Mouse (Mus musculus): ENCODE results near the gene Kif5a.
A peak's percentile ranks its signal among the peaks of the same experiment; 100 is the strongest.

The Kif5a gene

DNA sequence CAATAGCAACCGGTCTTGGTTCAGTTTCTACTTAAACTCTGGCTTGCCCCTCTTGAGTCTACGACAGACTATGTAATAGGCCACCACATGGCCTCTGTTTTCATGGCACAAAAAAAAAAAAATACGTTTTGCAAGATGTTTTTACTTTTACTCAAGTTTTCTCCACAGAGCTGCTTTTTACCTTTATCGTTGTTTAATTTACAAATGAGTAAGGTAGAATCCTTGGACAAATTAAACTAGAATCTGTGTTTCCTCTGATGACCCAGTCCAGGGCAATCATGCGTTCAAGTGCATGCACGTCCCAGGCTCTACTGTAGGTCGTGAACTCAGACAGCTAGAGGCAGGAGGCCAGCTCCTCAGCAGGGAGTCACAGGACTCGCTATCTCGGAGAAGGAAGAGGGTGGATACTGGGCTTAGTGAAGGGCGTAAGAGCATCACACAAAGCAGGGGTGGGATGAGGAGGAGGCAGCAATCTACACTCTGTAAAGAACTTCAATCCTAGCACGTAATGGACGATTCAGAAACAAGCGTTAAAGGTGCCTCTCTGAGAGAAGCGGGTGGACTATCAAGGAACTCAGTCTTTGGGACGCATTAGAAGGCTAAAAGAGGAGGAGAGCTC is 26.5 kb upstream of the Kif5a start:
- peak; percentile 35 for DNase-seq (ENCODE audit: extremely low spot score, low read depth, low spot score)

- DNase-seq (ENCODE audit: extremely low spot score, low read depth, low spot score), result peak; percentile 46
Measured at GRCm38 (mm10) chr10:127288800-127289572, 25.8 kb upstream of the Kif5a start, which contains the start of gene Mbd6. Gene Mbd6 (minus strand): TSS chr10:127289018.

DNA sequence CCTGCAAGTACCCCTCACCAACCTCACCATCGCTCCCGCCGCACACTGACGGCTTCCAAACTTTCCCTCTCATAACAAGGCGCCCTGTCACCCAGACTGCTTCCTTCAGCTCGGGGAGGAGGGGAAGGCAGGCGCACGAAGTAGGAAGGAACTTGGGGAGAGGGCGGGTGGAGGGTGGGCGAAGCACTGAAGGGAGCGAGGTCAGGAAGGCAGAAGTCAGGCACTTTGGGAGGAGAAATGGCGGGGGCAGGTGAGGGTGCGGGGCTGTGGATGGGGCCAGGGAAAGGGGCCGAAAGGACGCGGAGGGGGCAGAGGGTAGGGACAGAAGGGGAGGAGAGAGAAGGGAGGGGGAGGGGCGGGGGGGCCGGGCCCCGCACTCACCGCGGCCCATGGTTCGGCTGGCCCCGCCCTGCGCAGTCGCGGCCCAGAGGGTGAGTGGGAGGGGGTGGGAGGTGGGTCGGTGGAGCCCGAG is 25.2 kb upstream of the Kif5a start:
- DNase-seq (ENCODE audit: extremely low spot score, low read depth, low spot score), result no peak

DNA sequence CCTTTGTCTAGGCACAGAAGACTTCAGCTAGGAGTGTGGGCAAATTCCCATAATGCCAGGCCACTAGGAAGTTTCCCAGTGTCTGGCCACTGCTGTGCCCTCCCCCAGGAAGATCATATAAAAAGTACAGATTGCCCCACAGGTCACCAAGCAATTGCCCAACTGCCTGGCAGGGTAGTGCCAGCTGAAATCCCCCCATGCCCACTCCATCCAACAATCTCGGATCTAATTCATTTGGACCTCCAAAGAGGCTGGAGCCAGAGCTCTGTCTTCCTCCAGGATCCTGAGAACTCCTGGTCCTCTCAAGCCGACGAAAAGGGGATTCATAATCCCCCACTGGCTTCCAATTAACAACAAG is 24.8 kb upstream of the Kif5a start:
- no peak for DNase-seq (ENCODE audit: extremely low spot score, low read depth, low spot score)

GRCm38 (mm10) chr10:127287271-127287935 is 24.3 kb upstream of the Kif5a start:
- DNase-seq (ENCODE audit: extremely low spot score, low read depth, low spot score), result no peak

DNA sequence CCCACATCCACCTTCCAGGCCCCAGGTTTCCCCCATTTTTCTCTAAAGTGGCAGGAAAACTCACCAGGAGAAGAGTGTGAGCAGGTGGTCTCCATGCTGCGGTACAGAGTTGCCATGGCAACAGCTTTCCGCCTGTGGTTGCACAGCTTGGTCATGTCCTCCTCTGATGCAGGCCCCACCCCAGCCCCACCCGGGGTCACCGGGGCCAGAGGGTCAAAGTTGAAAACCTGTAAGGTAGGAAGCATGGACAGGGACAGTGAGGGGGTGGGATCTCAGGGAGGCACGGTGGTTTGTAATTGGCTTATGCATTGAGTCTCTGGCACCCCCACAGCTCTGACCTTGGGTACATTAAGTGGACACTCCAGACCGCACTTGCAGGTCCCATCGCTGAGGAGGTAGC is 23.6 kb upstream of the Kif5a start:
- DNase-seq (ENCODE audit: extremely low spot score, low read depth, low spot score), result no peak

DNA sequence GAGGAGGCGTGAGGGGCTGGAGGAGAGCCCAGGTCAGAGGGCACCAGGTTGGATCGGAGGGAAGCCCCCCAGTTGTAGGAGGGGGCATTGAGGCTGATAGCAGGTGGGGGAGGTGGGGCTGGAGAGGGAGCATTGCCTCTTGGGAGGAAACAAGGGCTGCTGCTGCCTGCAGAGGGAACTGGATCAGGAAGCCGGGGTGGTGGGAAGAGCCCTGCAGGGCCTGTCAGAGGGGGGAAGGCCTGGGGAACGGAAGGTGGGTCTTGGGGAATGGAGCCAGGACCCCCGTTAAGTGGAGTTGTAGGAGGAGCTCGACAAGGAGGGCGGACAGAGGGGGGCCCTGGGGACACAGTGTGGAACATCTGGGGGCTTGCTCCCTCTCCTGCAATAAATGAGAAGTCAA is 23.0 kb upstream of the Kif5a start:
- DNase-seq (ENCODE audit: extremely low spot score, low read depth, low spot score), result no peak

GRCm38 (mm10) chr10:127285644-127286043 is 22.5 kb upstream of the Kif5a start:
- no peak for DNase-seq (ENCODE audit: extremely low spot score, low read depth, low spot score)

GRCm38 (mm10) chr10:127284724-127285500 is 21.8 kb upstream of the Kif5a start:
- no peak for DNase-seq (ENCODE audit: extremely low spot score, low read depth, low spot score)

DNA sequence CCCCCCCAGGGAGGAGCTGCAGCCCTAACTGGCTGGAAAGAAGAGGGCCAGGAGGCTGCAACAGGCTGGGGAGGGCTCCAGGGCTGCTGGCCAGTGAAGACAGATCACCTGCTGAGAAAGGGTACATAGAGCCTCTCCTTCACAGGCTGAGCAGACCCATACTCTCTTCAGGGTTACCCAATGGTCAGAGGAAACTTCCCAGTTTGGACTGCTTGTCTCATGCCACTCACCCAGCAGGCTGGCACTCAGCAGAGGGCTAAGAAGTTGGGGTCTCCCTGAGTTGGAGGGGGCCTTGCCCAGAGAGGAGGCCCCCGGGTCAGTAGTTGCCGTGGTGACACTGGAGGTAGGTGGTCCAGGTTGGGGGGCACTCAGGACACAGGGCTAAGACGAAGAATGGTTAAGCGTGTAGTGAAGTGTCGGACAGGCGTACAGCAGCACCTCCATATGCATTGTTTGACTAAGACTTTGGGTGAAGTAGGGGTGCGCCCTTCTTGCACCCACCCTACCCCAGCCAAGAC is 21.0 kb upstream of the Kif5a start:
- DNase-seq (ENCODE audit: extremely low spot score, low read depth, low spot score), result no peak

DNA sequence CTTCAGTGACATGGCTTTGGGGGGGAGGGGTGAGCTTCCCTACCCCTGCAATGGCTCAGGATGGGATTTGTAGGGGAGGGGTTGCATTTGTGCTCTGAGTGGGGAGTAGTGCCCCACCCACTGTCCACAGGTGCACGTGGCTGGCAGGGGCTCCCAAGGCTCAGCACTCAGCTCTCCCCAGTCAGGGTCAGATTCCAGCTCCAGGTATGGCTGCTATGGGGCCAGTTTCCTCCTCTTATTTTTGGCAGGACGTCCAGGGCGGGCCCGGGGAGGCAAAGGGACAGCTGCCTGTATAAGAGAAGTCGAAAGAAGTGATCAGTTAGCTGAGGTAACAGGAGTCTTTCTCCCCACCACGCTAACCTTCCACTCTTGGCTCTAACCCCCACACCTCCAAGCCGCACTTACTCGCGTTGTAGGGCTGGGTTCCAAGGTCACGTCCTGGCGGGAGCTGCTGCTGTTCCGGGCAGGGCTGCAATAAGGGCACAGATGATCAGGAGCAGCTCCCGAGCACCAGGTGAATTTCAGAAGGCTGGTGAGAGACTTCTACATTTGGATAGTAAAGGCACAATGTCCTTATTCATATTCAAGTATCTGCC is 19.6 kb upstream of the Kif5a start:
- no peak for DNase-seq (ENCODE audit: extremely low spot score, low read depth, low spot score)

DNA sequence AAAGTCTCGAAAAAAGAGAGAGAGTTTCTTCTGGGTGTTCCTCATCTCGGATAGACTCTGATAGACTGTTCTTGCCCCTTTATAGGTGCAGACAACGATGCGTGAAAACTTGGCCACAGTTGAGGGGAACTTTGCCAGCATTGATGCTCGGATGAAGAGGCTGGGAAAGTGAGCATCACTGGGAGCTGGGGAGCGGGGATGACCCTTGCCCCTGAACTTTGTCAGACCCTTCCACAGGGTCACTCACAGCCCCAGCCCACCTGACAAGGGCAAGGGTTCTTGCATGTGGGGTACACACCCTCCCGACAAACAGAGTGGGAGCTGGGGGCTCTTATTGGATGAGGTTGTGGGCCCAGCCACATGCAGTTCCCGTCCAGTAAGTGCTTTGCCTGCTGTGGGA is 18.2 kb upstream of the Kif5a start:
- no peak for DNase-seq (ENCODE audit: extremely low spot score, low read depth, low spot score)

DNA sequence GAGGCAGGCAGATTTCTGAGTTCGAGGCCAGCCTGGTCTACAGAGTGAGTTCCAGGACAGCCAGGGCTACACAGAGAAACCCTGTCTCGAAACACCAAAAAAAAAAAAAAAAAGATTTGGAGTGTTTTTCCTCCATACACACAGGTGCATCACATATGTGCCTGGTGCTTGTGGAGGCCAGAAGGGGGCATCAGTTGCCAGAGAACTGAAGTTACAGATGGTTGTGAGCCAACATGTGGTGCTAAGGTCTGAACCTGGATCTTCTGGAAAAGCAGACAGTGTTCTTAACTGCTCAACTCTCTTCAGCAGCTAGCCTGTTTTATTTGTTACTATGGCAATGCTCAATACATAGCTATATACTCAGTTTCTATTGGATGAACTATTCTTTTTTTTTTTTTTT is 16.6 kb upstream of the Kif5a start:
- DNase-seq (ENCODE audit: extremely low spot score, low read depth, low spot score), result no peak

DNA sequence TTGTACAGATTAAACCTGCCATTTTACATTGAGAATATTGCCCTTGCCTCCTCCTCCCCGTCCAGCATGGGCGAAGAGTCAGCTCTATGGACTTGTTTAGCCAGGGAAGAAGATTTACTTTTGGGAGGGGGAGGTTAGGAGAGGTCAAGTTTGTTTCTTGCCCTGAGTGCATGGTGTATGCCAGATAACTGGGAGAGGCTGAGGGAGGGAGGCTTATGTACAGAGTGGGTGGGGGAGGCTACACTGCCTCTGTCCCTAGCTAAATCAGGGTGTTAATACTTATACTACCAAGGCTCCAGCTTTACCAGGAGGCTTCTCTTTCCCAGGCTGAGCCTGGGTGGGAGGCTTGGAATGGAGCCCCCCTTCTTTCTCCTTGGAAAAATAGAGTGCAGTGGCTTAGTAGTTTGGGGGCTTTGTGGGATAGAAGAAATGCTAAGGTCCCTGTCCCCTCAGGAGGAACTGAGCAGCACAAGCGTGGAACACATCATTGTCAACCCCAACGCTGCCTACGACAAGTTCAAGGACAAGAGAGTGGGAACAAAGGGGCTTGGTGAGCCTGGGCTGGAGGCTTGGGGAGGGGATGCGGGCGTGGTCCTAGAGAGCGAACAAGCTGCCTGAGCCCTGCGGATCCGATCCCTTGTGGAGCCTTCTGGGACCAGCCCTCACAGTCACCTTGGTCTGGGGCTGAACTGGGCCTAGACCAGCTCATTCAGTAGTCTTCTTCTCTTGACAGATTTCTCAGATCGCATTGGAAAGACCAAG is 11.3 kb upstream of the Kif5a start:
- DNase-seq (ENCODE audit: extremely low spot score, low read depth, low spot score), result no peak

- DNase-seq (ENCODE audit: extremely low spot score, low read depth, low spot score), result no peak
Measured at GRCm38 (mm10) chr10:127272371-127272770, 9.2 kb upstream of the Kif5a start.

DNA sequence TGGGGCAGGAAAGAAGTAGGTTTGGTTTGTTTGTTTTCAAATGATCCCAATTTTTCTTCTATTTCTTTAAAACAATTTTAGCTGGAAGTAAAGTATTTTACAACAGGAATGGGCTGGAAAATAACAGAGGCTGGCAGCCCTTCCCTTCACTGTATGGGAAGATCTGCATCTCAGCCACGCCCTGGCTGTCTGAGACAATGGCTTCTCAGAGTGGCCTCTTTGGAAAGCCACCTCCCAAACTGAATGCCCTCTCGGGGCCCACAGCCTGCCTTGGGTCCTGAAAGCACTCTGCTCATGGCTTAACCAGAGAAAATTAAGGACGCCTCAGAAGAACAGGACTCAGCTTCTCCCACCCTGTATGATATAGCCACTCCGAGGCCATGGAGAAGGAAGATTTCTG is 6.7 kb upstream of the Kif5a start:
- no peak for DNase-seq (ENCODE audit: extremely low spot score, low read depth, low spot score)

DNA sequence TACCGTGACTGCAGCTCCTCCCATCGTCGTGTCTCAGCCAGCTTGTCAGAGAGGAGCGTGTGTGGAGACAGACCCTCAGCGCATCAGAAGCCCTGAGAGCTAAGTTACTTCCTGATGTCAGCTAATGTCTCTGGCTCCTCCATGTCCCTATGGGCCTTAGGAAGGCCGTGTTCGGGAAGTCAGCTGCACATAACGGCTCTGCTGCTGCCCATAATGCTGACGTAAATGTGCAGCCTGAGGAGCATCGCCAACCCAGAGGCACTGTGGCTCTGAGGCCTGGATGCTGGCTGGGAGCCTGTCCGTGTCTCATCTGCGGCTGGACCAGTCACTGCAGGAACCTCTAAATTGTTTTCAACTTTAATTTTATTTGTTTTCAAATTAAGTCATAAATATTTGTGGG is 5.9 kb upstream of the Kif5a start:
- no peak for DNase-seq (ENCODE audit: extremely low spot score, low read depth, low spot score)

DNA sequence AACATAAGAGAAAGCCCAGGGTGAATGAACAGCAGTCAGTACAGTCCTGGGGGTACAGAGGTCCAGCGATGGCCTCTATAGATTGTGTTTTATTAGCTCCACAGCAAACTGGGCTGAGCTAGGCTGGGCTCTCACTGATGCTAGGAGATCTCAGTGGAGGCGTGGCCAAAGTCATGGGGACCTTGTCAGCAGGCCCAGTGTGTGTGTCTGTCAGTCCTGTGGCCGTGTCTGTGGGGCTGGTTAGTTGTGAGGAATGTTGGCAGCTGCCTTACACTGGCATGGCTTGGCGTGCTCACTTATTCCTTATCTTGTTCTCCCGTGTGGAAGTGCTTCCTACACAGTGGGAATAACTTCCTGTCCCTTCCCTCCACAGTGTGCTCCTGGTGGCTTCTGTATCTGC is 5.3 kb upstream of the Kif5a start:
- no peak for DNase-seq (ENCODE audit: extremely low spot score, low read depth, low spot score)

GRCm38 (mm10) chr10:127267318-127267717 is 4.2 kb upstream of the Kif5a start:
- DNase-seq (ENCODE audit: extremely low spot score, low read depth, low spot score), result no peak
